Mouse (Mus musculus) left cerebral cortex, postnatal 25 days (tissue): ENCODE results near the gene Gm12169. TPM values are rescaled to one million over a fixed set of nuclear protein-coding genes. Genes with fewer than 3 reads are reported as not detected.

Source experiments
- DNase-seq, 2 experiments: peaks; one replicate each; pipeline ENCODE4 v3.0.0; 2022; ENCODE audit warnings: low spot score in 2 of 2, mixed read lengths in 1 of 2
- intact Hi-C: fragments of 180-260 bp; cut with DNase I; formaldehyde crosslinking; loops from one replicate; pipeline ENCODE4 v1.15.1; 2025
- total RNA-seq, 2 experiments: library from RNA; stranded (reverse); gene quantifications; 2 replicates each; pipeline ENCODE4 v1.2.3; 2021

Gene Gm12169
- total RNA-seq, 2 experiments from 2014 or later, result not detected

- DNase-seq, result no peak
- intact Hi-C loops, result no loop called here
Measured at GRCm38 (mm10) chr11:46582741-46583140, 58.7 kb downstream of the Gm12169 start.

Other genes starting within 250 kb of the Gm12169 start
- 100 to 1,000 TPM; 510 to 532 TPM for gene Cyfip2, start 211.4 kb upstream of the Gm12169 start, total RNA-seq
- gene Itk, start 134.7 kb upstream of the Gm12169 start, total RNA-seq, result under 1 TPM; 0.28 to 0.32 TPM
- gene Fam71b, start 127.7 kb upstream of the Gm12169 start, total RNA-seq, result not detected
- 10 to 100 TPM; 30.9 to 32.5 TPM for gene Med7, start 87.3 kb upstream of the Gm12169 start, total RNA-seq
- 1 to 10 TPM; 2.0 to 2.2 TPM for gene Havcr2, start 69.3 kb upstream of the Gm12169 start, total RNA-seq
- not detected for gene BC053393, start 47.3 kb downstream of the Gm12169 start, total RNA-seq
- gene Dppa1, start 105.0 kb downstream of the Gm12169 start, total RNA-seq, result not detected
- gene Timd2, start 182.8 kb downstream of the Gm12169 start, total RNA-seq, result not detected
- not detected for gene Havcr1, start 210.9 kb downstream of the Gm12169 start, total RNA-seq